Mouse (Mus musculus) bone marrow, adult 2 months (tissue): Measurements from ENCODE around the gene Chdh. TPM values are rescaled to one million over a fixed set of nuclear protein-coding genes. Genes with fewer than 3 reads are reported as not detected.

Experiments
- H3K27ac ChIP-seq: fragments of 200-500 bp; 2 replicates; pipeline ENCODE4 v1.5.1; 2012; ENCODE audit warnings: low read depth, mild to moderate bottlenecking, control low read depth, inconsistent platforms, low read length; ENCODE audit not compliant: control insufficient read depth, poor library complexity, insufficient read depth
- H3K4me1 ChIP-seq: fragments of 200-500 bp; 2 replicates; pipeline ENCODE4 v1.6.1; 2011; ENCODE audit warnings: low read length; ENCODE audit not compliant: control insufficient read depth, insufficient read depth
- H3K4me3 ChIP-seq: fragments of 200-500 bp; replicated peaks from 2 replicates; pipeline ENCODE3; 2011; ENCODE audit warnings: mild to moderate bottlenecking, low read depth, low read length, control low read depth; ENCODE audit not compliant: control insufficient read depth
- CTCF ChIP-seq: fragments of 200-500 bp; IDR thresholded peaks from 2 replicates; pipeline ENCODE4 v1.5.1; 2011; ENCODE audit warnings: low read length, control low read depth; ENCODE audit not compliant: control insufficient read depth, insufficient read depth
- POLR2A ChIP-seq: fragments of 200-500 bp; IDR thresholded peaks from 2 replicates; pipeline ENCODE4 v1.6.1; 2011; ENCODE audit warnings: low read depth, mild to moderate bottlenecking, control low read depth, low read length, borderline replicate concordance; ENCODE audit not compliant: control insufficient read depth
- WGBS: fragments of 180-500 bp; shearing (Covaris S2); methylation state at CpG from one replicate; pipeline ENCODE4 v1.1.7; 2018; 5-methylcytosine and 5-hydroxymethylcytosine counted together
- polyA plus RNA-seq: library from polyadenylated mRNA; stranded (reverse); fragments of >200 nt; gene quantifications from 2 replicates; pipeline ENCODE4 v1.2.4, GENCODE M21; 2011; ENCODE audit warnings: low replicate concordance; ENCODE audit not compliant: missing spikeins, insufficient read depth, insufficient read length

Chdh gene
- polyA plus RNA-seq, 1 experiment: 5.4 TPM

- 53% methylated on average over 8 of the region's 8 CpGs for WGBS
- H3K27ac ChIP-seq: no peak overlapping the region
- TF ChIP-seq CTCF (no peak), POLR2A (no peak)
- H3K4me1 ChIP-seq: no peaks in the 10 kb centered on the region
- H3K4me3 ChIP-seq: no peak overlapping the region
Observed at GRCm38 (mm10) chr14:30033405-30033804, 24.6 kb downstream of the Chdh start.

GRCm38 (mm10) chr14:30038431-30038830, 29.6 kb downstream of the Chdh start:
- TF ChIP-seq CTCF (no peak), POLR2A (no peak)
- WGBS: 84% methylated on average over 18 of the region's 18 CpGs
- Histone ChIP-seq H3K4me1 (peaks cover under 1% of the 10 kb centered on the region), H3K27ac (no peak overlapping the region), H3K4me3 (no peak overlapping the region)

- Histone ChIP-seq H3K27ac (no peak overlapping the region), H3K4me3 (no peak overlapping the region), H3K4me1 (peaks cover 3% of the 10 kb centered on the region)
- TF ChIP-seq POLR2A: no peak
- no peak for TF ChIP-seq CTCF
- WGBS: 45% methylated on average over 4 of the region's 4 CpGs
Observed at GRCm38 (mm10) chr14:30039413-30039812, 30.6 kb downstream of the Chdh start.

- H3K4me1 ChIP-seq: peaks cover 3% of the 10 kb centered on the region
- 76% methylated on average over 9 of the region's 9 CpGs for WGBS
- no peak overlapping the region for H3K4me3 ChIP-seq
- H3K27ac ChIP-seq: no peak overlapping the region
- no peak for TF ChIP-seq CTCF
- no peak for TF ChIP-seq POLR2A
Observed at GRCm38 (mm10) chr14:30041836-30042235, 33.0 kb downstream of the Chdh start.

- WGBS: 40% methylated on average over 7 of the region's 7 CpGs
- TF ChIP-seq CTCF: no peak
- no peak for TF ChIP-seq POLR2A
- H3K4me3 ChIP-seq: no peak overlapping the region
- H3K27ac ChIP-seq: no peak overlapping the region
- peaks cover 3% of the 10 kb centered on the region for H3K4me1 ChIP-seq
Observed at GRCm38 (mm10) chr14:30043356-30043940, 34.6 kb downstream of the Chdh start.

- Histone ChIP-seq H3K4me1 (peaks cover 3% of the 10 kb centered on the region), H3K4me3 (no peak overlapping the region), H3K27ac (no peak overlapping the region)
- 88% methylated on average over 10 of the region's 10 CpGs for WGBS
- TF ChIP-seq POLR2A (no peak), CTCF (no peak)
Observed at GRCm38 (mm10) chr14:30045239-30045638, 36.4 kb downstream of the Chdh start.

GRCm38 (mm10) chr14:30045704-30046220, 36.9 kb downstream of the Chdh start:
- Histone ChIP-seq H3K27ac (no peak overlapping the region), H3K4me3 (no peak overlapping the region), H3K4me1 (peaks cover 3% of the 10 kb centered on the region)
- WGBS: 83% methylated on average over 8 of the region's 8 CpGs
- TF ChIP-seq CTCF (no peak), POLR2A (no peak)

GRCm38 (mm10) chr14:30046976-30047375, 38.2 kb downstream of the Chdh start:
- Histone ChIP-seq H3K4me3 (no peak overlapping the region), H3K4me1 (peaks cover 3% of the 10 kb centered on the region), H3K27ac (no peak overlapping the region)
- TF ChIP-seq CTCF (no peak), POLR2A (no peak)
- WGBS: 78% methylated on average over 4 of the region's 4 CpGs

GRCm38 (mm10) chr14:30048049-30048448, 39.2 kb downstream of the Chdh start:
- H3K4me1 ChIP-seq: peaks cover 3% of the 10 kb centered on the region
- TF ChIP-seq POLR2A (no peak), CTCF (peak; percentile 21; the same call in 1 of the 2 replicates)
- no peak overlapping the region for H3K4me3 ChIP-seq
- H3K27ac ChIP-seq: no peak overlapping the region
- WGBS: 69% methylated on average over 3 of the region's 3 CpGs
